Mouse (Mus musculus) A20 (cell line): Measurements from ENCODE around the gene Asf1b.

Experiments
- DNase-seq: peaks from one replicate; pipeline ENCODE4 v3.0.0-alpha.2; 2011; ENCODE audit warnings: low read depth, low spot score

Gene Asf1b

GRCm38 (mm10) chr8:83955106-83955957 is at the start of gene Asf1b, which contains the start of gene Gm10644:
Asf1b (plus strand) TSS chr8:83955507.
Gm10644 (minus strand) TSS chr8:83955205.
- peak; percentile 100 for DNase-seq

GRCm38 (mm10) chr8:83908583-83908982 is 46.7 kb upstream of the Asf1b start:
- DNase-seq, result no peak

GRCm38 (mm10) chr8:83909311-83909710 is 46.0 kb upstream of the Asf1b start:
- no peak for DNase-seq

GRCm38 (mm10) chr8:83911809-83912731 is 43.2 kb upstream of the Asf1b start:
- DNase-seq, result no peak

GRCm38 (mm10) chr8:83914232-83914631 is 41.1 kb upstream of the Asf1b start:
- DNase-seq, result no peak

GRCm38 (mm10) chr8:83914860-83915259 is 40.4 kb upstream of the Asf1b start:
- DNase-seq, result no peak

GRCm38 (mm10) chr8:83916015-83916414 is 39.3 kb upstream of the Asf1b start:
- DNase-seq, result no peak

- DNase-seq, result no peak
These were observed 37.7 kb upstream of the Asf1b start for GRCm38 (mm10) chr8:83917566-83917965.

GRCm38 (mm10) chr8:83921558-83921957 is 33.7 kb upstream of the Asf1b start:
- DNase-seq, result peak; percentile 70

GRCm38 (mm10) chr8:83922727-83923126 is 32.6 kb upstream of the Asf1b start:
- no peak for DNase-seq

- no peak for DNase-seq
These were observed 30.7 kb upstream of the Asf1b start for GRCm38 (mm10) chr8:83924585-83924984.

- no peak for DNase-seq
These were observed 29.0 kb upstream of the Asf1b start for GRCm38 (mm10) chr8:83926266-83926665.

- no peak for DNase-seq
These were observed 21.1 kb upstream of the Asf1b start for GRCm38 (mm10) chr8:83934222-83934621.

- DNase-seq, result no peak
These were observed 20.3 kb upstream of the Asf1b start for GRCm38 (mm10) chr8:83934994-83935393.

GRCm38 (mm10) chr8:83935435-83935834 is 19.9 kb upstream of the Asf1b start:
- no peak for DNase-seq

- no peak for DNase-seq
These were observed 17.7 kb upstream of the Asf1b start for GRCm38 (mm10) chr8:83937645-83938044.

GRCm38 (mm10) chr8:83938330-83938729 is 17.0 kb upstream of the Asf1b start:
- no peak for DNase-seq

GRCm38 (mm10) chr8:83941066-83941677 is 14.1 kb upstream of the Asf1b start:
- no peak for DNase-seq

GRCm38 (mm10) chr8:83942446-83942845 is 12.9 kb upstream of the Asf1b start:
- no peak for DNase-seq

GRCm38 (mm10) chr8:83945540-83945939 is 9.8 kb upstream of the Asf1b start:
- no peak for DNase-seq

- DNase-seq, result no peak
These were observed 580 bp upstream of the Asf1b start for GRCm38 (mm10) chr8:83954749-83955105.

GRCm38 (mm10) chr8:83955958-83956218 is 581 bp downstream of the Asf1b start:
- no peak for DNase-seq
